In genomic region chr9:113508821-113509220, GRCm38 (mm10) we compare ENCODE assay signal across 10 mouse cellular contexts.
DNase-seq lines count a peak whose midpoint lies in the region; ATAC-seq lines count a peak whose summit lies in the region.
"Had no signal": no experiment of that assay in that cellular context is flagged by ENCODE, and none has a peak within 500 bp of the region (broad histone marks: within the 10 kb centered on the region; RNA-seq: fewer than 3 reads in every experiment).

No protein-coding gene starts in this region.

- H3K4me2 ChIP-seq in hindbrain, embryonic 16.5 days (ENCODE audit: low read length), result no peak overlapping the region
- H3K4me2 ChIP-seq: limb, embryonic 12.5 days had no signal

- WGBS in hindbrain, embryonic 16.5 days, result 86% methylated on average over 3 of the region's 3 CpGs

- no peaks in the 10 kb centered on the region for H3K36me3 ChIP-seq in hindbrain, embryonic 16.5 days (ENCODE audit: control insufficient read depth, insufficient read depth, low read length)
- H3K36me3 ChIP-seq: limb, embryonic 12.5 days had no signal

- no peaks in the 10 kb centered on the region for H3K27me3 ChIP-seq in hindbrain, embryonic 16.5 days (replicated peaks; ENCODE audit: control insufficient read depth, insufficient read depth, low read length)
- H3K27me3 ChIP-seq: limb, embryonic 12.5 days had no signal

- peaks cover 12% of the 10 kb centered on the region for H3K4me1 ChIP-seq in hindbrain, embryonic 16.5 days (ENCODE audit: control insufficient read depth, insufficient read depth, low read depth, low read length)
- H3K4me1 ChIP-seq: limb, embryonic 12.5 days had no signal

- peak; percentile 14 for DNase-seq in heart, adult 11 months
- no peak for DNase-seq in heart, postnatal 25 days (ENCODE audit: low spot score)
- DNase-seq in cerebellum, adult 8-10 months, result peak; percentile 7
- DNase-seq in left cerebral cortex, postnatal 36 days (ENCODE audit: low spot score in 2 of 2), result peak; percentile 87 to 90
- no peak for DNase-seq in retina, postnatal 1 day
- no peak for DNase-seq in adrenal gland, postnatal 14 days
- DNase-seq in Muller cell, postnatal 12 days (ENCODE audit: inconsistent ontology term), result no peak

- no peak overlapping the region for H3K9ac ChIP-seq in hindbrain, embryonic 16.5 days (ENCODE audit: low read depth, low read length)
- H3K9ac ChIP-seq: limb, embryonic 12.5 days had no signal

- H3K27ac ChIP-seq in hindbrain, embryonic 16.5 days (ENCODE audit: low read depth, low read length), result peak overlapping the region; percentile 66; the same call in 1 of the 2 replicates
- H3K27ac ChIP-seq: limb, embryonic 12.5 days; macrophage had no signal

- no peak for ATAC-seq in hindbrain, embryonic 16.5 days

- intact Hi-C loops in heart, postnatal 25 days (cut with DNase I), result no loop called here
- intact Hi-C loops in left cerebral cortex, postnatal 36 days (cut with DNase I), result loop anchor here (5.0 kb wide), 2 partner anchors 37 to 118 kb away; no protein-coding TSS in a partner anchor

- H3K4me3 ChIP-seq in hindbrain, embryonic 16.5 days (ENCODE audit: low read length), result no peak overlapping the region
- H3K4me3 ChIP-seq: limb, embryonic 12.5 days had no signal

- no peaks in the 10 kb centered on the region for H3K9me3 ChIP-seq in hindbrain, embryonic 16.5 days (ENCODE audit: control insufficient read depth, low read length)
- H3K9me3 ChIP-seq: limb, embryonic 12.5 days had no signal

Comparison
In these comparisons a context has a peak if more than half of its experiments do, and no peak if none do; other contexts are left out.
1. DNase-seq: peak in heart, adult 11 months (single experiment), cerebellum, adult 8-10 months (single experiment) and left cerebral cortex, postnatal 36 days (2 of 2); none in heart, postnatal 25 days (single experiment), retina, postnatal 1 day (single experiment), adrenal gland, postnatal 14 days (single experiment) and Muller cell, postnatal 12 days (single experiment).